Mouse (Mus musculus) lung, adult 10 weeks (tissue): ENCODE data around the gene Alkal2. TPM values are rescaled to one million over a fixed set of nuclear protein-coding genes. Genes with fewer than 3 reads are reported as not detected.

Experiments used
- polyA plus RNA-seq: library from polyadenylated mRNA; stranded (reverse); fragments of 350-450 nt; fragmentation: Illumina TruSeq; extraction: RNeasy Lipid Tissue Mini Kit (QIAGEN cat#74804); gene quantifications from one replicate; pipeline ENCODE4 v1.2.3, GENCODE M21; 2014; ENCODE audit warnings: low read depth, low replicate concordance; ENCODE audit not compliant: insufficient read depth

The Alkal2 gene
- 0.46 TPM for polyA plus RNA-seq

GRCm38 (mm10) chr12:30883986-30884621, at the start of gene Alkal2:
Gene Alkal2, plus strand, starts transcription at chr12:30884322.

GRCm38 (mm10) chr12:30911261-30912047, 27.3 kb downstream of the Alkal2 start, which contains the start of the genes Acp1 and Sh3yl1:
Gene Acp1, minus strand, starts transcription at chr12:30911589.
Gene Sh3yl1, plus strand, starts transcription at chr12:30911668.

Other genes starting within 250 kb of the Alkal2 start
- gene Acp1, start 27.3 kb downstream of the Alkal2 start, polyA plus RNA-seq: 25.2 TPM
- gene Sh3yl1, start 27.3 kb downstream of the Alkal2 start, polyA plus RNA-seq: 6.4 TPM
- gene Fam110c, start 189.5 kb downstream of the Alkal2 start, polyA plus RNA-seq: 1.6 TPM